ENCODE assay signal across 16 mouse cellular contexts in the genomic region with DNA sequence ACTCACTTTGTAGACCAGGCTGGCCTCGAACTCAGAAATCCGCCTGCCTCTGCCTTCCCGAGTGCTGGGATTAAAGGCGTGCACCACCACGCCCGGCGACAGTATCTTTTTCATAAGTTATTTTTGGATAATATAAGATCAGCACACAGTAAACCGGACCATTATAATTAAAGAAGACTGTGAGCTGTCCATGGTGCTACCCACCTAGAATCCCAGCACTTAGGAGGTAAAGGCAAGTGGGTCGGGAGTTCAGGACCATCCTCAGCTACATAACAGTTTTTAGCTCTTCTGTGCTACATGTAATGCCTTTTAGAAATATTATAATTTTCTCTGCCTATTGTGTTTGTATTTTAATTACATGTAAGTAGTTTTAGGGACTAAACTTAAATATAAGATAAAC.
"Had no signal": no experiment of that assay in that cellular context is flagged by ENCODE, and none has a peak within 500 bp of the region (broad histone marks: within the 10 kb centered on the region; RNA-seq: fewer than 3 reads in every experiment).

No protein-coding gene starts in this region.

- H3K4me1 ChIP-seq: kidney, embryonic 15.5 days; limb, embryonic 13.5 days; lung, embryonic 15.5 days; midbrain, embryonic 13.5 days had no signal

- H3K9me3 ChIP-seq: kidney, embryonic 15.5 days; limb, embryonic 13.5 days; liver, embryonic 13.5 days; lung, embryonic 15.5 days; midbrain, embryonic 10.5 days; midbrain, embryonic 13.5 days had no signal

- DNase-seq: kidney, adult 8-10 months; kidney, postnatal 14 days; kidney, postnatal 4 days; left cerebral cortex, postnatal 4 days; liver, embryonic 13.5 days; lung, postnatal 10 days; lung, postnatal 36 days; thymus, adult 18-20 months; thymus, postnatal 36 days had no signal

- H3K27ac ChIP-seq: kidney, embryonic 15.5 days; limb, embryonic 13.5 days; liver, embryonic 13.5 days; lung, embryonic 15.5 days; midbrain, embryonic 10.5 days; midbrain, embryonic 13.5 days had no signal

- ATAC-seq: midbrain, embryonic 13.5 days; midbrain, embryonic 16.5 days had no signal

- H3K4me2 ChIP-seq: kidney, embryonic 15.5 days; limb, embryonic 13.5 days; liver, embryonic 13.5 days; lung, embryonic 15.5 days; midbrain, embryonic 13.5 days had no signal

- H3K4me3 ChIP-seq: kidney, embryonic 15.5 days; limb, embryonic 13.5 days; liver, embryonic 13.5 days; lung, embryonic 15.5 days; megakaryocyte, embryonic 14.5 days; midbrain, embryonic 10.5 days; midbrain, embryonic 13.5 days had no signal

- H3K27me3 ChIP-seq: kidney, embryonic 15.5 days; limb, embryonic 13.5 days; liver, embryonic 13.5 days; lung, embryonic 15.5 days; megakaryocyte, embryonic 14.5 days; midbrain, embryonic 13.5 days had no signal

- H3K9ac ChIP-seq: kidney, embryonic 15.5 days; limb, embryonic 13.5 days; liver, embryonic 13.5 days; lung, embryonic 15.5 days; midbrain, embryonic 13.5 days had no signal
